Mouse (Mus musculus): ENCODE data around the gene Ifrd1. TPM values are rescaled to one million over a fixed set of nuclear protein-coding genes. Genes with fewer than 3 reads are reported as not detected.
"Not testable (repeated sequence)": the region's sequence is repeated elsewhere in the genome, so short reads cannot be mapped to it uniquely, and the experiment has no call there.

Ifrd1 gene
- polyA plus RNA-seq, 1 experiment = not detected

- Histone ChIP-seq H3K4me1 (ENCODE audit: control insufficient read depth, insufficient read depth, low read length) (no peaks in the 10 kb centered on the region), H3K4me3 (ENCODE audit: insufficient read depth, low read depth, low read length) (no peak overlapping the region), H3K27ac (ENCODE audit: insufficient read depth, low read depth, low read length) (no peak overlapping the region)
- TF ChIP-seq CTCF (IDR thresholded peaks at IDR 0.05; ENCODE audit: insufficient read depth, low read depth, low read length) (no peak), POLR2A (IDR thresholded peaks at IDR 0.05; ENCODE audit: insufficient read depth, low read depth, low read length) (no peak)
- WGBS = 80% methylated on average over 5 of the region's 5 CpGs
Measured at GRCm38 (mm10) chr12:40198019-40198418, 50.3 kb downstream of the Ifrd1 start.

DNA sequence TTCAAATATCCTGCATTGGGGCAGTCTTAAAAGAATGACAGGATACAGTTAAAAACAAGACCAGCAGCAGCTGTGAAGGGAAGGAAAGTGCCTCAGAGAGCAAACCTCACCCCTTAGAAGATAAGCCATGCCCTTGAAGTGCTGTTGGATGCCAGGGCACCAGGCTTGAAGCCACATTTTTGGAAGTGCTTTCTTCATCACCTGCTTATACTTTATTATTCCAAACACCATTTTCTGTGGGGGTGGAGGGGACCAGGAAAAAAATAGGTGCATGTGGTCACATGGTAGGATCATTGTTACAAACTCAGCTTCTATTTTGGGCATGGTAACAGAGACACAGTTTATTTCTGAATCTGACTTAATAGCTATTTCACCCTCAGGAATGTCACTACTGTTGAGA, 50.8 kb downstream of the Ifrd1 start:
- no peak overlapping the region; the same call in 1 of the 2 replicates for H3K27ac ChIP-seq (ENCODE audit: insufficient read depth, low read depth, low read length)
- H3K4me3 ChIP-seq (ENCODE audit: insufficient read depth, low read depth, low read length) = no peak overlapping the region
- H3K4me1 ChIP-seq (ENCODE audit: control insufficient read depth, insufficient read depth, low read length) = no peaks in the 10 kb centered on the region
- TF ChIP-seq CTCF (IDR thresholded peaks at IDR 0.05; ENCODE audit: insufficient read depth, low read depth, low read length) (no peak), POLR2A (IDR thresholded peaks at IDR 0.05; ENCODE audit: insufficient read depth, low read depth, low read length) (no peak)

DNA sequence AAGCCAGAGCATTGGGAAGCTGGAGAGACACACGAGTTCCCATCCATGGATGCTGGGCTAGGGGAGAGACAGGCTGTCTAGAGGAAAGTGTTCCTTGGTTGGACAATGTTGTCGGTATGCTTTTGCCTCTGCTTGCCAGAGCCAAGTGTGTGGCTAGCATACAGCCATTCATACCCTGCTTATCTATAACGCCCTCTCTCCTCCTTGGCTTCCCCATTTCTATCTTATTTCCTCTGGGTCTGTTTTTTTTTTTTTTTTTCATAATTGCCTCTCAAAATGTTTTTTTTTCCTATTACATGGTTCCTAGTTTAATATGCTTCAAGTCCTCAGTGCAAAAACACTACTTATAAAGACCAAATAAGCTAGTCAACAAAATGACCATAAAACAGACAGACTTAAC, 62.8 kb downstream of the Ifrd1 start:
- no peaks in the 10 kb centered on the region for H3K4me1 ChIP-seq (ENCODE audit: control insufficient read depth, insufficient read depth, low read length)
- no peak overlapping the region for H3K27ac ChIP-seq (ENCODE audit: insufficient read depth, low read depth, low read length)
- 88% methylated on average over 3 of the region's 3 CpGs for WGBS
- no peak for TF ChIP-seq CTCF (IDR thresholded peaks at IDR 0.05; ENCODE audit: insufficient read depth, low read depth, low read length)
- no peak for TF ChIP-seq POLR2A (IDR thresholded peaks at IDR 0.05; ENCODE audit: insufficient read depth, low read depth, low read length)
- no peak overlapping the region for H3K4me3 ChIP-seq (ENCODE audit: insufficient read depth, low read depth, low read length)

- Histone ChIP-seq H3K27ac (ENCODE audit: insufficient read depth, low read depth, low read length) (no peak overlapping the region), H3K4me1 (ENCODE audit: control insufficient read depth, insufficient read depth, low read length) (no peaks in the 10 kb centered on the region), H3K4me3 (ENCODE audit: insufficient read depth, low read depth, low read length) (no peak overlapping the region)
- TF ChIP-seq POLR2A (IDR thresholded peaks at IDR 0.05; ENCODE audit: insufficient read depth, low read depth, low read length) = no peak
- TF ChIP-seq CTCF (IDR thresholded peaks at IDR 0.05; ENCODE audit: insufficient read depth, low read depth, low read length) = no peak
- WGBS = 64% methylated on average over 6 of the region's 6 CpGs
Measured at GRCm38 (mm10) chr12:40177089-40177488, 71.2 kb downstream of the Ifrd1 start.

GRCm38 (mm10) chr12:40176158-40176557, 72.1 kb downstream of the Ifrd1 start:
- TF ChIP-seq POLR2A (IDR thresholded peaks at IDR 0.05; ENCODE audit: insufficient read depth, low read depth, low read length) (no peak), CTCF (IDR thresholded peaks at IDR 0.05; ENCODE audit: insufficient read depth, low read depth, low read length) (no peak)

DNA sequence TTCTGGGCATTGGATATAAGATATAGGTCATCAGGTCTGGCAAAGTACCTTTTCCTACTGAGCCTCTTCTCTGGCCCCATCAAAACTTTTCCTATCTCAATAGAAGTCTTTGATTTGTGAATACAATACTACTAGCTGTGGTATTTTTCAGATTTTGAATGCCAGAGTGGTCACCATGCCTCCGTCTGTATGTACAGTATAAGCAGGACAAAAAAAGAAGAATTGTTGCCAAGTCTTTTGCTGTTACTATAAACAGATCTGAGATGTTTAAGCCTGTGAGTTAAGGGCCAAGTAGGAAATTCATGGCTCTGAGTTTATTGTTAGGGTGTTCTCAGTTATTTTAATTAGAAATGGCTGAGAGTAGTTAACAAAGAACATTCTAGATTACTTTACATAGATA, 73.1 kb downstream of the Ifrd1 start:
- H3K4me1 ChIP-seq (ENCODE audit: control insufficient read depth, insufficient read depth, low read length); H3K4me3 ChIP-seq (ENCODE audit: insufficient read depth, low read depth, low read length); H3K27ac ChIP-seq (ENCODE audit: insufficient read depth, low read depth, low read length): not testable (repeated sequence)
- WGBS = 28% methylated on average over 1 of the region's 1 CpGs

More at GRCm38 (mm10) chr12:40176158-40176557, 72.1 kb downstream of the Ifrd1 start:
- H3K27ac ChIP-seq (ENCODE audit: insufficient read depth, low read depth, low read length) = no peak overlapping the region
- H3K4me3 ChIP-seq (ENCODE audit: insufficient read depth, low read depth, low read length) = no peak overlapping the region
- no peaks in the 10 kb centered on the region for H3K4me1 ChIP-seq (ENCODE audit: control insufficient read depth, insufficient read depth, low read length)
- WGBS = 93% methylated on average over 2 of the region's 2 CpGs

GRCm38 (mm10) chr12:40171637-40172036, 76.7 kb downstream of the Ifrd1 start:
- 93% methylated on average over 2 of the region's 2 CpGs for WGBS
- H3K4me1 ChIP-seq (ENCODE audit: control insufficient read depth, insufficient read depth, low read length) = no peaks in the 10 kb centered on the region
- no peak overlapping the region for H3K4me3 ChIP-seq (ENCODE audit: insufficient read depth, low read depth, low read length)
- no peak overlapping the region for H3K27ac ChIP-seq (ENCODE audit: insufficient read depth, low read depth, low read length)
- TF ChIP-seq CTCF (IDR thresholded peaks at IDR 0.05; ENCODE audit: insufficient read depth, low read depth, low read length) = no peak
- no peak for TF ChIP-seq POLR2A (IDR thresholded peaks at IDR 0.05; ENCODE audit: insufficient read depth, low read depth, low read length)

GRCm38 (mm10) chr12:40169675-40170074, 78.6 kb downstream of the Ifrd1 start:
- Histone ChIP-seq H3K4me3 (ENCODE audit: insufficient read depth, low read depth, low read length) (no peak overlapping the region), H3K27ac (ENCODE audit: insufficient read depth, low read depth, low read length) (no peak overlapping the region), H3K4me1 (ENCODE audit: control insufficient read depth, insufficient read depth, low read length) (no peaks in the 10 kb centered on the region)
- no peak for TF ChIP-seq CTCF (IDR thresholded peaks at IDR 0.05; ENCODE audit: insufficient read depth, low read depth, low read length)
- no peak for TF ChIP-seq POLR2A (IDR thresholded peaks at IDR 0.05; ENCODE audit: insufficient read depth, low read depth, low read length)
- 100% methylated on average over 1 of the region's 1 CpGs for whole genome bisulfite sequencing

- no peaks in the 10 kb centered on the region for H3K4me1 ChIP-seq (ENCODE audit: control insufficient read depth, insufficient read depth, low read length)
- no peak overlapping the region for H3K27ac ChIP-seq (ENCODE audit: insufficient read depth, low read depth, low read length)
- WGBS = 3% methylated on average over 2 of the region's 2 CpGs
- H3K4me3 ChIP-seq (ENCODE audit: insufficient read depth, low read depth, low read length) = no peak overlapping the region
- TF ChIP-seq POLR2A (IDR thresholded peaks at IDR 0.05; ENCODE audit: insufficient read depth, low read depth, low read length) = no peak
- TF ChIP-seq CTCF (IDR thresholded peaks at IDR 0.05; ENCODE audit: insufficient read depth, low read depth, low read length) = no peak
Measured at GRCm38 (mm10) chr12:40164621-40165020, 83.7 kb downstream of the Ifrd1 start.

DNA sequence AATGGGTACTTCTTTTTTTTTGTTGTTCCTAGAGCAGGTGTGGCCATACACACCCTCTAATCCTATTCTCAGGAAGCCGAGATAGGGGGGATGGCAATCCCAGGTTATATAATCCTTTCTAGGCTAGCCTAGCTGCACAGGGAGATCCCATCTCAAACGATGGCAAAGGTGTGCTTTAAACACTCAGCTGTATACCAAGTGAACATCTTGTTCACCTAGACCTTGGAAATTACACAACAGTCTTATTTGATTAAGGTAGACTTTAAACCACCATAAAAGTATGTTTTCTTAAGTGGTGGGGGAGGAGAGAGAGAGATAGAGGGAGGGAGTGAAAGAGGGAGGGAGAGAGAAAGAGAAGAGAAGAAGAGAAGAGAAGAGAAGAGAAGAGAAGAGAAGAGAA, 87.5 kb downstream of the Ifrd1 start:
- no peak overlapping the region for H3K4me3 ChIP-seq (ENCODE audit: insufficient read depth, low read depth, low read length)
- H3K27ac ChIP-seq (ENCODE audit: insufficient read depth, low read depth, low read length) = no peak overlapping the region
- no peak for TF ChIP-seq POLR2A (IDR thresholded peaks at IDR 0.05; ENCODE audit: insufficient read depth, low read depth, low read length)
- no peak for TF ChIP-seq CTCF (IDR thresholded peaks at IDR 0.05; ENCODE audit: insufficient read depth, low read depth, low read length)
- 83% methylated on average over 2 of the region's 2 CpGs for WGBS
- no peaks in the 10 kb centered on the region for H3K4me1 ChIP-seq (ENCODE audit: control insufficient read depth, insufficient read depth, low read length)

Measured in olfactory bulb, adult 2 months (tissue).